Mouse (Mus musculus) gonadal fat pad, adult 2 months (tissue): ENCODE data around the gene Phxr2. TPM values are rescaled to one million over a fixed set of nuclear protein-coding genes. Genes with fewer than 3 reads are reported as not detected.

Experiments used
- DNase-seq: peaks from one replicate; pipeline ENCODE4 v3.0.0-alpha.2; 2012; ENCODE audit warnings: low read depth
- polyA plus RNA-seq: library from polyadenylated mRNA; depleted of rRNA; stranded (reverse); fragments of >200 nt; gene quantifications from 2 replicates; pipeline ENCODE4 v1.2.3, GENCODE M21; 2012

The Phxr2 gene
- polyA plus RNA-seq, 1 experiment: not detected

GRCm38 (mm10) chr10:99132595-99133272 is 6.6 kb upstream of the Phxr2 start:
- no peak for DNase-seq

DNA sequence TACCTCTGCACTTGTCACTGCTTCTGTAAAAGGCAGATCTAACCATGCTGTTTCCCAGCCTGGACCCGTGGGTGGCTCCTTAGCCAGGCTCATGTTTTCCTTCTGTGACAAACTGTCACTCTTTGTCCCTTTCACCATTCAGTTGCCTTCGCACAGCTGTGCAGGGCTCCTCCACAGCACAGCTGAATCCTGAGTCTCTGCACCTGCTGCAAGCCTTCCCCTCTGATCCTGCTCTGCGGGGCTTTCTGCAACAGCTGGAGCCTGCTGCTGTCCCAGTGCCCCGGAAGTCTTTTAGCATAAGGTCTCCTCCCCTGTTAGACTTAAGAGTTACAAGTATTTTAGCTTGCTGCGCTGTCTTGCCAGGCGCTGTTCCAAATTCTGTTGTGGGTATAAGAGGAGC is 6.1 kb upstream of the Phxr2 start:
- no peak for DNase-seq

GRCm38 (mm10) chr10:99131298-99131697 is 5.2 kb upstream of the Phxr2 start:
- no peak for DNase-seq

DNA sequence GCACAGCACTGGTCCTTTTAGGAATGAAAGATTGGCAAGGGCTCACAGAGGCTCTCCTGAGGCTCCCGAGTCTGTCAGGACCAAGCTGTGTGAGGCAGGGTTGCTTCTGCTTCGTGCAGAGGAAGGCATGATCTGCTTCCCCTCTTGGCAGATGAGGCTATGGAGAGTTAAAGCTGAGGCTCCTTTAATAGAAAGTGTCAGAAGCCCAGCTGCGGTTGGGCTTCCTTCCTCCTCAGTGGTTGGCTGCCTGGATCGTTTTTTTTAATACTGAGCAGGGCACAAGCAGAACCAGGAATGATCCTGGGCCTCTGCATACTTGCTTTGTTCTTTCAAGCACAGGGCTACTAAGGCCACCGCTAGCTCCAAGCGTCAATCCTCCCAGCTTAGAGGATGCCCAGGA is 4.5 kb upstream of the Phxr2 start:
- DNase-seq: no peak

DNA sequence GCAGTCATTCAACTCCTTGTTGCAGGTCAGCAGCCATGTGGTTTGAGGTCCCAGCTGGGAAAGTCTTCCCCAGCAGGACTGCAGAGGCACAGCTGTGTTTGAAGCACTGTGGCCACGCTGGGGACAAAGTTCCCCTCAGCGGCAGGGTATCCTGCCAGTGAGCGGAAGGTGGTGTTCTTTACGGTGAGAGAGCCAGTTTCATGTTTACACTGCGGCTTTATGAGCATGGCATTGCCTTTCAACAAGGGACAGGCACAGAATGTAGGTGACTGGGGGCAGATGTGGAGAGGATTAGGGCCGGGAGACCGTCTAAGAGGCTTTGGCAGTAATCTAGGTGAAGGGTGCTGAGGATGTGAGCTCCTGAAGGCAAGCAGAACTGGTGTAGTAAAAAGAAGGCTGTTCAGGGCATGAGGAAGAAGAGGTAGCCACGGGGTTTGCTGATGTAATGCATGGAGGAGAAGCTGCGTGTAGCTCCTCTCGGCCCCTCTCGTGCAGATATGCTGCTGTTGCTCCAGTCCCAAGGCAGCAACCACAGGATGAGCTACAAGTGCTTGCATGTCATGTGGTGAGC is 1.7 kb upstream of the Phxr2 start:
- no peak for DNase-seq

- DNase-seq: no peak
Measured at GRCm38 (mm10) chr10:99126954-99127353, 829 bp upstream of the Phxr2 start.

DNA sequence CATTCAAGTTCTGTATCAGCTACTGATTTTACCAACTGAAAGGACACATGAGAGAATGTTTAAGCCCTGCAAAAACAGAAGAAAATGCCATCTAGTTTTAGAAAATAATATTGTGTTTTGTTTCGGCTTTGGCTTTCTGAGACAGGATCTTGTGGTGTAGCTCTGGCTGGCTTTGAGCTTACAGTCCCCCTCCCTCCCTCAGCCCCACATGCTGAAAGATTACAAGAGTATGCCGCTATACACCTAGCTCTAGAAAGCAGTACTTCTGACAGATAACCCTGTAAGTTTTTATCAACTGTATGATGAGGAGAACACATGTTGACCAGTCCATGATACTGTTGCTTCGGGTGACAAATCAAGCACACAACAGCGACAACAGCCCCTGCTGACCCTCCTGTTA is 6.7 kb downstream of the Phxr2 start:
- no peak for DNase-seq

- no peak for DNase-seq
Measured at GRCm38 (mm10) chr10:99118697-99119096, 7.4 kb downstream of the Phxr2 start.

- DNase-seq: no peak
Measured at GRCm38 (mm10) chr10:99117876-99118275, 8.2 kb downstream of the Phxr2 start.

DNA sequence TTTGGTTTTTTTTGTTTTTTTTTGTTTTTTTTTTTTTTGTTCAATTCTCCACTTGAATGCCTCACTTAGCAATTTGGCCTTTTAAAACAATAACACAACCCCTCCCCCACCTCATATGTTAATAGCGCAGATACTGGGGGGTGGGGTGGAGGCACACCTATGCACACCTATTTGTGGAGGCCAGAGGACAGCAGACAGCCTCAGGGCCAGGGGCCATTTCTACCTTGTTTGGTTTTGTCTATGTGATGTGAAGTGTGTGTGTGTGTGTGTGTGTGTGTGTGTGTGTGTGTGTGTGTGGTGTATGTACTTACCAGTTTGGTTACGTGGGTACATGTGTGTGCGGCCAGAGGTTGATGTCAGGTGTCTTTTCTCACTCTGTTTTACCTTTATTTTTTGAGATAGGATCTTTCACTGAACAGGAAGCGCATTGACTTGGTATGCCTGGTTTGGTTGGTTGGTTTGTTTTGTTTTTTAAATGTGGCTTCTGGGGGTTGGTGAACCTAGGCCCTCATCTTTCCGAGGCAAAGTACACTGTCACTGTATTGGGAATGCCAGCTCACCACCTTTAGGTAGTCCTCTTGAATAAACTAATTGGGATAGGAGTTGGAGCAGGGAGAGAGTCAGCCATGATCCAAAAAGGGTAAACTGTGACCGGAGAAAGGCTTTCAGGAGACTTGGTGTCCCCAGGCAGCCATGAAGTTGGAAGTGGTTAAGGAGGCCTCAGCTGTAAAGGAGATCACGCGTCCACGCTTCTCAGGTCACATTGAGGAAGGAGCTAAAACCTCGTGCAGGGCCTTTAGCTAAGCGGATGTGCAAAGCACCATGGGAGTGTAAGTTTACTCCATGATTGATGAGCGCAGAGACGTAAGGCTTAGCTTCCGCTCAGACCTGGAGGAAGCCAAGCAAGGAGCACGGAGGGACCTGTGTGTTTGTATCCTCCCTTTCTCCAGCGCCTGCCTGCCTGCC is 9.2 kb downstream of the Phxr2 start:
- DNase-seq: no peak

DNA sequence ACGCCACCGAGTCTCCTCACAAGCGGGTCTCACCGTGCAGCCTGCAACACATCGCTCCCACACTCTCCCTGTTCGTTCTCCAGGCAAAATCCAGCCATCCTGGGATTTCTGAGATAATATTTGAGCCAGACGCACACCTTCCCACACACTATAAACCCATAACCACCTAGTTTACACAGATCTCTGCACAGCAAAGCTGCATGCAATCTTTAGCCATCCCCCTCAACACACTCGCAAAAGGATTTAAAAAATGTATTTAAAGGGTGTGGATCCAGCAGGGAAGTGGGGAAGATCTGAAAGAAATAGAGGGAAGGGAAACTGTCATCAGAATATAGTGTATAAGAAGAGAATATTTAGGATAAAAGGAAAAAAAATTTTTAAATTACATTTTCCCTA is 9.9 kb downstream of the Phxr2 start:
- no peak for DNase-seq

DNA sequence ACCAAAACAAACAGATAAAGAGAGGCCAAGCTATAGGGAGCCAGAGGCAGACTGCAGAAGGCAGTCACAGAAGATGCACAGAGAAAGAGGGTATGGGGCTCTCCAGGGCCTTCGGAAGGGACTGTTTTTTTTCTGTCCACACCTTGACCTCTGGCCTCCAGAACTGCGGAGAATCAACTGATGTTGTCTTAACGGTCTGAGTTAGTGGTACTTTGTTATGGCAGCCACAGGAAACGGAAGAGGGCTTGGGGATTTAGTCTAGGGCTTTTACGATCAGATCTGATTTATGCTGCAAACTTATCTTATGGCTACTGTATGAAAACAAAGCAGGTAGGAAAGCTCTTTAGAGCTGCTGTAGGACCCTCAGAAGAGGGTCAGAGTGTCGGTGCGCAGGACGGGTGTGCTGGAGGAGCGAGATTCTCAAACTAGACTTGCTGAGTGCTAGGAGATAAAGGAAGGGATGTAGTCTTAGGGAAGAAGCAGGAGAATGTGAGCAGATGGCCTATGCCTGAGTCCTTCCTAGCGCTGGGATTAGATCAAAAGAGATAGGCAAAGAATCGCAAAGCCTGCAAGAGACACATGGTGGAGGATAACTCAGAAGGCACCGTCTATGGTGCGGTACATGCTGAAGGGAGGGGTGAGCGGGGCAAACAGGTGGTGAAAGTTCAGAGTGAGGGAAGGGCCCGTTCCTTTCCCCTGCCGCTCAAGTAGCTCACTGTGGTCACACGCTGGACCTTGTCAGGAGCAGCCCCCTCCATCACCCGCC is 10.5 kb downstream of the Phxr2 start:
- DNase-seq: no peak

GRCm38 (mm10) chr10:99114295-99114694 is 11.8 kb downstream of the Phxr2 start:
- no peak for DNase-seq

DNA sequence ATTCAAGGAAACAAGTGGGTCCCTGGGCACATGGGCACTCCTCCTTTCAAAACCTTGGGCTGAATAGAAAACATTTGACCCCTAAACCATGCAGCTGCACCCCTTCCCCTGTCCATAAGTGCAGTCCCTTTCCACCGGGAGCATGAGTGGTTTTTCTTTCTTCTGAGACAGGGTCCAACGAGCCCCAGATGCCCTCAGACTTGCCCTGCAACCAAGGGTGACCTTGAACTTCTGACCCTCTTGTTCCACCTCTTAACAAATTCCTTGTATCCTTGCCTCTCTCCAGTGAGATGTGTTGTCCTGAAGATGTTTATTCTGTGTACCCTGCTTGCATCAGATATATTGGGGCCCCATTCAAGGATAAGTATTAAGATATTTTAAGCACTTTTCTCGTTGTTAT is 12.6 kb downstream of the Phxr2 start:
- DNase-seq: no peak

GRCm38 (mm10) chr10:99108431-99108982 is 17.6 kb downstream of the Phxr2 start:
- no peak for DNase-seq

DNA sequence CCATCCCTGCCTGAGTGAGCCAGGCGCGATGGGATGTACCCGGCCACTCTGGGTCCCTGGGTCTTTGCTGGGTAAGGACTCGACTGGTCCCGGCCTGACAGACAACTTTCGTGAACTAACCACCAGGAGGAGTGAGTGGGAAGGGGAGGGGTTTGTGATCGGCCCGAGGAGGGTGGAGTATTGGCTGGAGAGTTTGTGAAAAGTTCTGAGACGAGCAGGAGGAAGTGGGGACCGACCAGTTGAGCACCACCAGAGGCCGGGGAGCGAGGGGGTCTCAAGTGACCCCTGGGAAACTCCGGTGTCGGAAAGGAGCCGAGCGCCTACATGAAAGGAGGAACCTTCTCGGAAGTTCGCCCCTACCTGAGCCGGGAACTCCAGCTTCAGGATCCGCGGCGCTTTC is 18.2 kb downstream of the Phxr2 start, which contains the start of gene Galnt4:
TSS of gene Galnt4 (plus strand) at position 196 of the 400 bp plus-strand sequence.
- no peak for DNase-seq

GRCm38 (mm10) chr10:99106703-99107631 is 19.2 kb downstream of the Phxr2 start, which contains the start of gene Poc1b:
Poc1b (plus strand) TSS chr10:99107036.
- DNase-seq: no peak

GRCm38 (mm10) chr10:99106311-99106702 is 19.8 kb downstream of the Phxr2 start:
- no peak for DNase-seq

GRCm38 (mm10) chr10:99105522-99105921 is 20.6 kb downstream of the Phxr2 start:
- DNase-seq: no peak

DNA sequence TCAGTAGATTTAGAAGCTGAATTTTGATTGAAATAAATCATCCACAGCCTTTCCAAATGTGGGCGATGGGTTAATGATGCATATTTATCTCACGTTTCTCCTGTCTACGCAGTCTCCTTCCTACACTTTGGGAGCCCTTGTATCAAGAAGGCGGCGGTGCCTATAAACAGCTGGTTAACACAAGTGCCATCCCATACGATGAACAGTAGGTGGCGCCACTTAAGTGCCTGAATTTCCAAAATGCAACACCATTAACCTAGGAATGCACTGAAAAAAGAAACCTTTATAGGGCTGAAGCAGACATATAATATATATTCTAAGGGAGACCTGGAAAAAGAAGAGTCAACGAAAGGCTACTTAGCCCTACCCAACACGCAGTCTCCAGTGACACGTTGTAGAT is 28.8 kb downstream of the Phxr2 start:
- DNase-seq: no peak
